Mouse (Mus musculus) MEL (cell line): Measurements from ENCODE around the gene Eif4h. TPM values are rescaled to one million over a fixed set of nuclear protein-coding genes. Genes with fewer than 3 reads are reported as not detected.

ENCODE experiments used
- DNase-seq: peaks from one replicate; pipeline ENCODE4 v3.0.0; 2011; ENCODE audit warnings: low read depth, low spot score
- H3K27ac ChIP-seq: 2 replicates; pipeline ENCODE4 v1.5.1; 2012; ENCODE audit warnings: low read depth, mild to moderate bottlenecking, control low read depth, low read length, moderate library complexity; ENCODE audit not compliant: control insufficient read depth
- H3K27me3 ChIP-seq, 2 experiments: fragments of 150-350 bp in 1 of 2; sonication (generic) in 1 of 2; 2 replicates each; pipeline ENCODE4 v1.6.1; 2012; ENCODE audit warnings: low read length in 2 of 2, mild to moderate bottlenecking in 2 of 2, improper control_type of control experiment in 1 of 2, moderate library complexity in 1 of 2; ENCODE audit not compliant: insufficient read depth in 2 of 2, control insufficient read depth in 1 of 2
- H3K36me3 ChIP-seq, 2 experiments: 2 replicates each; pipeline ENCODE4 v1.6.1; 2012 to 2014; ENCODE audit warnings: low read length in 2 of 2, improper control_type of control experiment in 1 of 2, inconsistent platforms in 1 of 2, mild to moderate bottlenecking in 1 of 2; ENCODE audit not compliant: insufficient read depth in 2 of 2, control insufficient read depth in 1 of 2
- H3K4me1 ChIP-seq, 2 experiments: fragments of 150-350 bp in 1 of 2; sonication (generic) in 1 of 2; 2 replicates each; pipeline ENCODE4 v1.6.1; 2012; ENCODE audit warnings: low read length in 2 of 2, improper control_type of control experiment in 1 of 2, mild to moderate bottlenecking in 1 of 2; ENCODE audit not compliant: insufficient read depth in 2 of 2, control insufficient read depth in 1 of 2
- H3K4me3 ChIP-seq, 2 experiments: fragments of 150-350 bp in 1 of 2; sonication (generic) in 1 of 2; 2 replicates each; pipeline ENCODE4 v1.5.1; 2012; ENCODE audit warnings: low read depth in 2 of 2, low read length in 2 of 2, mild to moderate bottlenecking in 2 of 2, moderate library complexity in 2 of 2, control low read depth in 1 of 2, improper control_type of control experiment in 1 of 2; ENCODE audit not compliant: control insufficient read depth in 1 of 2, insufficient read depth in 1 of 2
- H3K79me2 ChIP-seq: 2 replicates; pipeline ENCODE4 v1.6.1; 2012; ENCODE audit warnings: mild to moderate bottlenecking, low read length, moderate library complexity; ENCODE audit not compliant: control insufficient read depth, poor library complexity, insufficient read depth
- H3K9ac ChIP-seq: 2 replicates; pipeline ENCODE4 v1.6.1; 2012; ENCODE audit warnings: low read depth, mild to moderate bottlenecking, control low read depth, low read length, moderate library complexity; ENCODE audit not compliant: control insufficient read depth, poor library complexity, severe bottlenecking
- H3K9me3 ChIP-seq: fragments of 150-350 bp; sonication (generic); replicated peaks from 2 replicates; pipeline ENCODE4 v1.6.1; 2012; ENCODE audit warnings: mild to moderate bottlenecking, low read length, improper control_type of control experiment, moderate library complexity; ENCODE audit not compliant: insufficient read depth
- BHLHE40 ChIP-seq: IDR thresholded peaks from 2 replicates; pipeline ENCODE4 v1.6.1; 2012; ENCODE audit warnings: low read depth, mild to moderate bottlenecking, inconsistent platforms, low read length, improper control_type of control experiment, borderline replicate concordance
- CHD2 ChIP-seq: IDR thresholded peaks from 2 replicates; pipeline ENCODE4 v1.6.1; 2011; ENCODE audit warnings: low read length, improper control_type of control experiment
- E2F4 ChIP-seq: IDR thresholded peaks from 2 replicates; pipeline ENCODE4 v1.6.1; 2011; ENCODE audit warnings: low read depth, low read length, improper control_type of control experiment, borderline replicate concordance
- ELF1 ChIP-seq: IDR thresholded peaks from 2 replicates; pipeline ENCODE4 v1.6.1; 2014; ENCODE audit warnings: low read depth, mild to moderate bottlenecking, inconsistent platforms, low read length, improper control_type of control experiment, moderate library complexity
- ETS1 ChIP-seq: IDR thresholded peaks from 2 replicates; pipeline ENCODE4 v1.6.1; 2012; ENCODE audit warnings: low read depth, mild to moderate bottlenecking, inconsistent platforms, low read length, improper control_type of control experiment, moderate library complexity
- GATA1 ChIP-seq: IDR thresholded peaks from 2 replicates; pipeline ENCODE4 v1.6.1; 2011; ENCODE audit warnings: low read depth, low read length, improper control_type of control experiment
- HCFC1 ChIP-seq: IDR thresholded peaks from 2 replicates; pipeline ENCODE4 v1.6.1; 2012; ENCODE audit warnings: low read depth, mild to moderate bottlenecking, inconsistent platforms, low read length, improper control_type of control experiment, moderate library complexity
- JUND ChIP-seq: IDR thresholded peaks from 2 replicates; pipeline ENCODE4 v1.6.1; 2011; ENCODE audit warnings: low read depth, mild to moderate bottlenecking, improper control_type of control experiment, low read length
- MAFK ChIP-seq: IDR thresholded peaks from 2 replicates; pipeline ENCODE4 v1.6.1; 2011; ENCODE audit warnings: low read depth, mild to moderate bottlenecking, low read length, improper control_type of control experiment, borderline replicate concordance
- MEF2A ChIP-seq: IDR thresholded peaks from 2 replicates; pipeline ENCODE4 v1.6.1; 2014; ENCODE audit warnings: low read depth, mild to moderate bottlenecking, inconsistent platforms, low read length, improper control_type of control experiment; ENCODE audit not compliant: poor library complexity, insufficient replicate concordance, severe bottlenecking; ENCODE audit errors: extremely low read depth
- MXI1 ChIP-seq: IDR thresholded peaks from 2 replicates; pipeline ENCODE4 v1.6.1; 2011; ENCODE audit warnings: mild to moderate bottlenecking, low read depth, low read length, improper control_type of control experiment
- MYB ChIP-seq: IDR thresholded peaks from 2 replicates; pipeline ENCODE4 v1.6.1; 2011; ENCODE audit warnings: mild to moderate bottlenecking, low read depth, low read length, improper control_type of control experiment
- MYC ChIP-seq: IDR thresholded peaks from 2 replicates; pipeline ENCODE4 v1.6.1; 2011; ENCODE audit warnings: low read depth, mild to moderate bottlenecking, low read length, improper control_type of control experiment, moderate library complexity
- NELFE ChIP-seq: IDR thresholded peaks from 2 replicates; pipeline ENCODE4 v1.6.1; 2011; ENCODE audit warnings: low read depth, low read length, improper control_type of control experiment
- POLR2A ChIP-seq, 2 experiments: IDR thresholded peaks; 2 replicates each; pipeline ENCODE4 v1.6.1; 2011 to 2012; ENCODE audit warnings: low read length in 2 of 2, mild to moderate bottlenecking in 2 of 2, control low read depth in 1 of 2, improper control_type of control experiment in 1 of 2, low read depth in 1 of 2, moderate library complexity in 1 of 2; ENCODE audit not compliant: control insufficient read depth in 1 of 2, insufficient read depth in 1 of 2, poor library complexity in 1 of 2
- POLR2AphosphoS2 ChIP-seq: IDR thresholded peaks from 2 replicates; pipeline ENCODE4 v1.6.1; 2011; ENCODE audit warnings: low read length, improper control_type of control experiment
- POLR2AphosphoS5 ChIP-seq: IDR thresholded peaks from 2 replicates; pipeline ENCODE4 v1.6.1; 2012; ENCODE audit warnings: low read depth, borderline replicate concordance, mild to moderate bottlenecking, inconsistent platforms, low read length, moderate library complexity, mixed read lengths
- RAD21 ChIP-seq: IDR thresholded peaks from 2 replicates; pipeline ENCODE4 v1.6.1; 2011; ENCODE audit warnings: mild to moderate bottlenecking, low read depth, low read length, improper control_type of control experiment
- SMC3 ChIP-seq: IDR thresholded peaks from 2 replicates; pipeline ENCODE4 v1.6.1; 2011; ENCODE audit warnings: low read depth, low read length, improper control_type of control experiment
- TAL1 ChIP-seq: IDR thresholded peaks from 2 replicates; pipeline ENCODE4 v1.6.1; 2012; ENCODE audit warnings: mild to moderate bottlenecking, inconsistent platforms, low read length, moderate library complexity, mixed read lengths
- TBP ChIP-seq: IDR thresholded peaks from 2 replicates; pipeline ENCODE4 v1.8.0; 2011; ENCODE audit warnings: low read depth, low read length, improper control_type of control experiment
- TCF12 ChIP-seq: IDR thresholded peaks from 2 replicates; pipeline ENCODE4 v1.6.1; 2014; ENCODE audit warnings: low read depth, mild to moderate bottlenecking, inconsistent platforms, low read length, improper control_type of control experiment, moderate library complexity
- UBTF ChIP-seq: IDR thresholded peaks from 2 replicates; pipeline ENCODE4 v1.6.1; 2012; ENCODE audit warnings: low read depth, mild to moderate bottlenecking, inconsistent platforms, low read length, improper control_type of control experiment, moderate library complexity, borderline replicate concordance; ENCODE audit not compliant: insufficient read depth
- USF2 ChIP-seq, 2 experiments: IDR thresholded peaks; 2 replicates each; pipeline ENCODE4 v1.6.1; 2011 to 2012; ENCODE audit warnings: improper control_type of control experiment in 2 of 2, low read length in 2 of 2, borderline replicate concordance in 1 of 2, inconsistent platforms in 1 of 2, low read depth in 1 of 2, mild to moderate bottlenecking in 1 of 2; ENCODE audit not compliant: insufficient read depth in 1 of 2
- ZC3H11A ChIP-seq: IDR thresholded peaks from 2 replicates; pipeline ENCODE4 v1.6.1; 2012; ENCODE audit warnings: low read depth, mild to moderate bottlenecking, inconsistent platforms, low read length, improper control_type of control experiment
- ZNF384 ChIP-seq: IDR thresholded peaks from 2 replicates; pipeline ENCODE4 v1.6.1; 2012; ENCODE audit warnings: low read depth, mild to moderate bottlenecking, inconsistent platforms, low read length, improper control_type of control experiment
- polyA plus RNA-seq, 2 experiments: library from polyadenylated mRNA; stranded (reverse) in 1 of 2; unstranded in 1 of 2; fragments of >175 nt in 1 of 2; fragments of >200 nt in 1 of 2; gene quantifications; 2 replicates each; pipeline versions ENCODE4 v1.2.1 to v1.2.4; 2012; ENCODE audit warnings: low replicate concordance in 2 of 2, low read depth in 1 of 2; ENCODE audit not compliant: insufficient read length in 2 of 2, insufficient read depth in 1 of 2, missing spikeins in 1 of 2
- total RNA-seq: library from RNA; depleted of rRNA; stranded (reverse); fragments of 300-350 nt; gene quantifications from 2 replicates; pipeline ENCODE4 v1.2.3, GENCODE M21; 2012

The Eif4h gene
- total and polyA plus RNA-seq, 3 experiments: 167 to 515 (median 471) TPM

GRCm38 (mm10) chr5:134684398-134684797 lies 45.1 kb upstream of the Eif4h start:
- Histone ChIP-seq H3K79me2 (peaks cover 4% of the 10 kb centered on the region; the same call in 1 of the 2 replicates), H3K27me3 (no peaks in the 10 kb centered on the region), H3K27ac (no peak overlapping the region), H3K36me3 (0 out of 4 replicates have a peak, but pooled peaks cover 0 to 3% of the 10 kb centered on the region in 2 experiments), H3K9me3 (no peaks in the 10 kb centered on the region), H3K4me1 (no peaks in the 10 kb centered on the region), H3K4me3 (no peak overlapping the region), H3K9ac (no peak overlapping the region)
- DNase-seq: no peak
- TF ChIP-seq NELFE: no peak
- no peak for TF ChIP-seq JUND
- TF ChIP-seq TBP: no peak
- no peak for TF ChIP-seq MYB
- TF ChIP-seq E2F4: no peak
- TF ChIP-seq RAD21: no peak
- TF ChIP-seq MEF2A: no peak
- TF ChIP-seq USF2 (IDR thresholded peaks at IDR 0.05; ENCODE audit: borderline replicate concordance in 1 of 2, insufficient read depth in 1 of 2, low read depth in 1 of 2, low read length in 2 of 2): no peak
- no peak for TF ChIP-seq UBTF
- no peak for TF ChIP-seq BHLHE40
- TF ChIP-seq ZNF384: no peak
- TF ChIP-seq CHD2: no peak
- TF ChIP-seq POLR2AphosphoS5: no peak
- TF ChIP-seq MAFK: no peak
- TF ChIP-seq MXI1: no peak
- no peak for TF ChIP-seq SMC3
- no peak for TF ChIP-seq TAL1

GRCm38 (mm10) chr5:134683813-134684212 lies 44.5 kb upstream of the Eif4h start:
- no peak overlapping the region for H3K4me3 ChIP-seq
- H3K79me2 ChIP-seq: peaks cover 4% of the 10 kb centered on the region; the same call in 1 of the 2 replicates
- H3K9me3 ChIP-seq: no peaks in the 10 kb centered on the region
- no peaks in the 10 kb centered on the region for H3K4me1 ChIP-seq
- H3K9ac ChIP-seq: no peak overlapping the region
- TF ChIP-seq GATA1 (no peak), USF2 (IDR thresholded peaks at IDR 0.05; ENCODE audit: borderline replicate concordance in 1 of 2, insufficient read depth in 1 of 2, low read depth in 1 of 2, low read length in 2 of 2) (no peak), HCFC1 (no peak), ZC3H11A (no peak), MYC (no peak), ETS1 (no peak), POLR2AphosphoS2 (no peak), ELF1 (no peak), POLR2A (IDR thresholded peaks at IDR 0.05; ENCODE audit: control insufficient read depth in 1 of 2, insufficient read depth in 1 of 2, low read depth in 1 of 2, low read length in 2 of 2, poor library complexity in 1 of 2) (no peak), BHLHE40 (no peak), TCF12 (no peak), MYB (no peak)
- no peaks in the 10 kb centered on the region for H3K27me3 ChIP-seq
- DNase-seq: no peak
- no peak overlapping the region for H3K27ac ChIP-seq
- H3K36me3 ChIP-seq: 0 out of 4 replicates have a peak, but pooled peaks cover 0 to 2% of the 10 kb centered on the region in 2 experiments
